Mouse (Mus musculus) embryonic facial prominence, embryonic 11.5 days (tissue): ENCODE results near the gene Irak2. TPM values are rescaled to one million over a fixed set of nuclear protein-coding genes. Genes with fewer than 3 reads are reported as not detected.
A peak's percentile ranks its signal among the peaks of the same experiment; 100 is the strongest.
"Not testable (repeated sequence)": the region's sequence is repeated elsewhere in the genome, so short reads cannot be mapped to it uniquely, and the experiment has no call there.

ENCODE experiments used
- ATAC-seq: fragments of 200-750 bp; cut with Nextera tagmentation; replicated peaks from 2 replicates; pipeline ENCODE4 v1.8.0; 2017; ENCODE audit warnings: low read depth; ENCODE audit not compliant: insufficient number of reproducible peaks, low FRiP score, low TSS enrichment
- DNase-seq: peaks from one replicate; pipeline ENCODE4 v3.0.0-alpha.2; 2015; ENCODE audit warnings: low spot score
- H3K27ac ChIP-seq: fragments of 300-500 bp; sonication (generic); replicated peaks from 2 replicates; pipeline ENCODE4 v1.5.1; 2014; ENCODE audit warnings: mild to moderate bottlenecking, low read depth, low read length, control low read depth
- H3K27me3 ChIP-seq: fragments of 300-500 bp; sonication (generic); 2 replicates; pipeline ENCODE4 v1.6.1; 2014; ENCODE audit warnings: mild to moderate bottlenecking, low read length, moderate library complexity, mixed read lengths; ENCODE audit not compliant: control insufficient read depth, insufficient read depth
- H3K36me3 ChIP-seq: fragments of 300-500 bp; sonication (generic); replicated peaks from 2 replicates; pipeline ENCODE4 v1.6.1; 2014; ENCODE audit warnings: low read depth, mild to moderate bottlenecking, low read length, moderate library complexity, mixed read lengths; ENCODE audit not compliant: control insufficient read depth, insufficient read depth
- H3K4me1 ChIP-seq: fragments of 300-500 bp; sonication (generic); 2 replicates; pipeline ENCODE4 v1.6.1; 2014; ENCODE audit warnings: low read length, mixed read lengths; ENCODE audit not compliant: control insufficient read depth, insufficient read depth
- H3K4me2 ChIP-seq: fragments of 300-500 bp; sonication (generic); 2 replicates; pipeline ENCODE4 v1.6.1; 2014; ENCODE audit warnings: low read depth, mild to moderate bottlenecking, control low read depth, low read length, moderate library complexity
- H3K4me3 ChIP-seq: fragments of 300-500 bp; sonication (generic); 2 replicates; pipeline ENCODE4 v1.5.1; 2014; ENCODE audit warnings: low read depth, low read length, control low read depth
- H3K9ac ChIP-seq: fragments of 300-500 bp; sonication (generic); replicated peaks from 2 replicates; pipeline ENCODE4 v1.6.1; 2014; ENCODE audit warnings: mild to moderate bottlenecking, control low read depth, low read length
- H3K9me3 ChIP-seq: fragments of 300-500 bp; sonication (generic); replicated peaks from 2 replicates; pipeline ENCODE4 v1.6.1; 2016; ENCODE audit warnings: mild to moderate bottlenecking, low read length, inconsistent platforms, mixed read lengths; ENCODE audit not compliant: control insufficient read depth
- WGBS: fragments of 180-500 bp; shearing (Covaris S2); extraction: QIAGEN DNeasy Blood & Tissue Kit; methylation state at CpG from one replicate; pipeline ENCODE4 v1.1.7; 2014; 5-methylcytosine and 5-hydroxymethylcytosine counted together
- polyA plus RNA-seq: library from polyadenylated mRNA; unstranded; fragments of >200 nt; fragmentation: Nextera tagmentation; extraction: Ambion mirVana; gene quantifications from 2 replicates; pipeline ENCODE4 v1.2.1, GENCODE M21; 2014

Gene Irak2
- polyA plus RNA-seq, 1 experiment from 2014 or later = 2.2 TPM

DNA sequence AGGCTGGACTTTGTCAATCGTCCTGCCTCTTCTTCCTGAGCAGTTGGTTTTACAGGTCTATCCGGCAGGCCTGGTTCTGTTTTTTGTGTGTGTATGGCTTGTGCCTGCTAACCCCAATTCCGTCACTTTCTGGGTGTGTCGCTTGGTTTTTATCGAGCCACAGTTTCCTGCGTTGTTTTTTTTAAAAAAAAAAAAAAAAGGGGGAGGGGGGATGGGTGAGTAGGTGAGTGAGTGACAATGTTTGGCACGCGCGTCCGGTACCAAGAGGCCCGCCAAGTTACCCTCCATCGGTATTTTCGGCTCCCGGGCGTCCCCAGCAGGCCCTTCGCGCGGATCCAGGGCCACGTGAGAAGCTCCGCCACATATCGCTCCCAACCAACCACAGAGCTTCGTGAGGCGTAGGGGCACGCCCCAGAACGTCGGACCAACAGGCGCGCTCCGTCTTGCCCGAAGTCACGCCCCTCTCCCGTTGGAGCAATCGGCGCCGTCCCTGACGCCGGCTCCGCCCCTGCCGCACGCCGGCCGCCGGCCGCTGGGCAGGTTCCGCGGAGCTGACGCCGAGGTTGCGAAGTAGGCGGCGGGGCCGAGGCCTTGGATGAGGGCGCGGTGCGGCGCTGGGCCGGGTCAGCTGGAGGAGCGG lies 58.4 kb downstream of the Irak2 start, which contains the start of gene Tatdn2:
Gene Tatdn2, plus strand, starts transcription at position 469 of the 640 bp plus-strand sequence.
- WGBS = under 1% methylated on average over 55 of the region's 58 CpGs
- peak; percentile 98 for DNase-seq
- H3K36me3 ChIP-seq = no peaks in the 10 kb centered on the region; the same call in 1 of the 2 replicates

DNA sequence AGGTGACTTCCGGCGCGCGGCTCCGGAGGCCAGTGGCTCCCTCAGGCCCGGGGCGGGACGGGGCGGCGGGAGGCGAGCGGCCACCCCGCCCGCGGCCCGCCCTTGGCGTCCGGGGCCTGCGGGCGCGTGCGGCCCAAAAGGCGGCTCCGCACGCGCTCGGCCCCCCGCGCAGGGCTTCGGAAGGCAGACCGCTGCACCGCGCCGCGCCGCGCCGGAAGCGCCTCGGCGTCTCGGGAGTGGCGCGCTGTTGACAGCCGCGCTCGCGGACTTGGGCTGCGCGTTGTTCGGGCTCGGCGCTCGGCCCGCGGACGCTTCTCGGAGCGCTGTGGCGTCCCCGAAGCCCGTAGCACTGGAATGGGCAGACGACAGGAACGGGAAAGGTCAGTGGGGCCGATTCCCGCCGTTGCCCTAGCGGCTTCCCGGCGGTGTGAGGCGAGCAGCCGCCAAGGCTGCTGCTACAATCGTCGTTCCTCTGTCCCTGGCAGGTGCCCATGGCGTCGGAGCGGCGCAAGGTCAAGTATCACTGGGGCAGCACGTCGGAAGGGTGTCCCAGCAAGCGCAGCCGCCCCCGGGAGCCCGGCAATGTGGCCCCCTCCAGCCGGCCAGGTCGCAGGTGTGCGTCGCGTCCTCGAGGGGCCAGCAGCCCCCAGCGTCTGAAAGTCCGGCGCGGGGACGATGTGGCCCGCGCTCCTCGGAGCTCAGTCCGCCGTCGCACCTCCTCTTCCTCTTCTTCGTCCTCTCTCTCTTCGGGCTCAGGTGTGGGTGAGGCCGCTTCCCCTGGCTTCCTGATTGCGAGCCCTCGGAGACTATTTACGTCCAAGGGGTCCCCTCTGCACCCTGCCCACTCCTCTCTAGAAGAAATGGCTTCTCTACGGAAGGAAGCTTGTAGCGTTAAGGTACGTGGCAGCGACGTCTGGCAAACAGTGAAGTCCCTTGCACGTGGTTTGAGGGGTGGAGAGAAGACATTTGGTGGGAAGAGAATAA lies 59.2 kb downstream of the Irak2 start:
- Histone ChIP-seq H3K9me3 (no peaks in the 10 kb centered on the region), H3K27me3 (no peaks in the 10 kb centered on the region), H3K27ac (peak overlapping the region; percentile 82), H3K9ac (peak overlapping the region; percentile 83), H3K4me2 (peak overlapping the region; percentile 99), H3K4me3 (peak overlapping the region; percentile 91), H3K4me1 (no peaks in the 10 kb centered on the region), H3K36me3 (no peaks in the 10 kb centered on the region; the same call in 1 of the 2 replicates)
- ATAC-seq (no peak), DNase-seq (peak; percentile 18)
- WGBS = under 1% methylated on average over 90 of the region's 113 CpGs

More for the DNA sequence above, 58.4 kb downstream of the Irak2 start, which contains the start of gene Tatdn2:
- Histone ChIP-seq H3K4me2 (peak within 1 kb of the TSS; percentile 99), H3K4me1 (no peaks in the 10 kb centered on the region), H3K9ac (peak within 1 kb of the TSS; percentile 83), H3K9me3 (no peaks in the 10 kb centered on the region), H3K27ac (peak within 1 kb of the TSS; percentile 82), H3K4me3 (peak within 1 kb of the TSS; percentile 91), H3K27me3 (no peaks in the 10 kb centered on the region)
- ATAC-seq = peak; percentile 99

DNA sequence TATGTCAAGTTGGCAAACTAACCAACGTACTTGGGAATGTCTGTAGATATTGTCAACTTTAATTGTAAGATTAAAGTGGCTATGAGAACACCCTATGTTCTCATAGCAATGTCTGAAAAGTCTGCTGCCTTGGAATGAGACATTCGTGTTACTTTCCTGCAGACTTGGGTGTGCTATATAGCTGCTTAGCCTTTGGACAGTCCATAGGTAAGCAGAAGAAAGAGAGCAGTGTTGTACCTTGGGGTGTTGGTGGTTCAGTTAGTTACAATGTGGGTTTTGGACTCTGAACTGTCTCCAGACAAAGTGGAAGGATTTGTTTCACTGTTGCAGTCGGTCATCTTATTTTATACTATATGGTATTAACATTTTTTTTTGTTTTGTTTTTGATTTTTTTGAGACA lies 74.5 kb downstream of the Irak2 start:
- Histone ChIP-seq H3K27ac (no peak overlapping the region), H3K27me3 (no peaks in the 10 kb centered on the region), H3K4me3 (no peak overlapping the region), H3K4me1 (no peaks in the 10 kb centered on the region), H3K36me3 (peaks cover 8% of the 10 kb centered on the region), H3K9ac (no peak overlapping the region), H3K4me2 (no peak overlapping the region), H3K9me3 (no peaks in the 10 kb centered on the region)
- WGBS = 92% methylated on average over 3 of the region's 3 CpGs
- no peak for ATAC-seq
- DNase-seq = no peak

- not testable (repeated sequence) for H3K4me2 ChIP-seq, H3K36me3 ChIP-seq, DNase-seq, H3K9me3 ChIP-seq, H3K4me1 ChIP-seq, H3K27ac ChIP-seq, ATAC-seq, H3K4me3 ChIP-seq, H3K27me3 ChIP-seq, H3K9ac ChIP-seq
- 98% methylated on average over 5 of the region's 5 CpGs for WGBS
Observed at GRCm38 (mm10) chr6:113713389-113713788, 75.1 kb downstream of the Irak2 start.

DNA sequence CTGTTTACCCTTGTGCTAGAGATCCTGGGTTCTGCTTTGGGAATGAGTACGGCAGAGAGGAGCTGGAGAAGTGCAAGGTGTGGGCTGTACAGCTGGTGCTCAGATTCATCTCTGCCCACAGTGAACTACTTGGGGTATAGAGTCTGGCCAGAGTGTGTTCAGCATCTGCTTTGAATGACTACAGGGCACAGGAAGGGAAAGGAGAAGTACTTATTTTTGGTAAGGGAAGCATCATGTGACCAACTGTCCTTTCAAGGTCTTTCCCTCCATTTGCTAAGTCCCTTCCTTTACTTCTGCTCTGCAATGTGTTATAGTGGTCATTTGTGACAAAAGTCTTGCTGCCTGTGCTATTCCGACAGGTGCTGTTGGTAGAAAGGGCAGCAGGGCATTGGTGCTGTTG lies 76.0 kb downstream of the Irak2 start:
- no peak for ATAC-seq
- 93% methylated on average over 2 of the region's 2 CpGs for WGBS
- no peak overlapping the region for H3K4me2 ChIP-seq
- H3K4me1 ChIP-seq = no peaks in the 10 kb centered on the region
- no peaks in the 10 kb centered on the region for H3K27me3 ChIP-seq
- H3K4me3 ChIP-seq = no peak overlapping the region
- H3K9me3 ChIP-seq = no peaks in the 10 kb centered on the region
- H3K27ac ChIP-seq = no peak overlapping the region
- no peak overlapping the region for H3K9ac ChIP-seq
- peaks cover 4% of the 10 kb centered on the region for H3K36me3 ChIP-seq
- no peak for DNase-seq

GRCm38 (mm10) chr6:113714797-113715196 lies 76.5 kb downstream of the Irak2 start:
- no peaks in the 10 kb centered on the region for H3K9me3 ChIP-seq
- ATAC-seq = no peak
- no peaks in the 10 kb centered on the region for H3K4me1 ChIP-seq
- peaks cover 3% of the 10 kb centered on the region for H3K36me3 ChIP-seq
- H3K4me3 ChIP-seq = no peak overlapping the region
- no peak overlapping the region for H3K9ac ChIP-seq
- H3K4me2 ChIP-seq = no peak overlapping the region
- no peaks in the 10 kb centered on the region for H3K27me3 ChIP-seq
- no peak overlapping the region for H3K27ac ChIP-seq
- 78% methylated on average over 1 of the region's 1 CpGs for WGBS
- no peak for DNase-seq

DNA sequence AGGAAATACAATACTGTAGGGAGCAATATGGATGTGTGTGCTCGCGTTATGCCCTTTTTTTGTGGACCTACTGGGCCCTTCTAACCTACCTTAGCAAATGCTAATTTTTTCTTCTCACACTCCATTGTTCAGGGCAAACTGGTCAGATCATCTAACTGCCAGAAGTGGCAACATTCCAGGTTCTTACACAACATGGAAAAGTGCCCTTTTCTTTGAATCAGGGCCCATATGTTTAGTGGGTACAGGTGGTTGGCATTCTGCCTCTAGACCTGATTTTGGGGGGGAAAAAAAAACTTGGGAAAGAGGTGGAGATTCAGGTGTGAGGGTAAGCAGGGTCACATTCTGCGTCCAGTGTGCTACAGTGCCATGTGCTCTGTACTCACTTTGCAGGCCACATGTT lies 79.3 kb downstream of the Irak2 start:
- DNase-seq = no peak
- H3K9ac ChIP-seq = no peak overlapping the region
- H3K9me3 ChIP-seq = no peaks in the 10 kb centered on the region
- no peaks in the 10 kb centered on the region for H3K27me3 ChIP-seq
- no peaks in the 10 kb centered on the region for H3K4me1 ChIP-seq
- no peak overlapping the region for H3K4me2 ChIP-seq
- no peaks in the 10 kb centered on the region; the same call in none of the 2 replicates for H3K36me3 ChIP-seq
- H3K27ac ChIP-seq = no peak overlapping the region
- ATAC-seq = no peak
- H3K4me3 ChIP-seq = no peak overlapping the region
- WGBS = 99% methylated on average over 3 of the region's 3 CpGs

- no peak within 1 kb of the TSS for H3K4me3 ChIP-seq
- WGBS = 98% methylated on average over 3 of the region's 3 CpGs
- H3K9me3 ChIP-seq = no peaks in the 10 kb centered on the region
- no peak for ATAC-seq
- no peak within 1 kb of the TSS for H3K9ac ChIP-seq
- no peak within 1 kb of the TSS for H3K27ac ChIP-seq
- H3K4me2 ChIP-seq = no peak within 1 kb of the TSS
- no peaks in the 10 kb centered on the region for H3K4me1 ChIP-seq
- DNase-seq = no peak
- no peaks in the 10 kb centered on the region; the same call in 1 of the 2 replicates for H3K36me3 ChIP-seq
- no peaks in the 10 kb centered on the region for H3K27me3 ChIP-seq
Observed at GRCm38 (mm10) chr6:113719878-113720277, 81.6 kb downstream of the Irak2 start, which contains the start of gene Ghrl. Gene Ghrl (minus strand): TSS chr6:113719880.
